Mouse (Mus musculus) CH12.LX (cell line): ENCODE results near the gene Kif1c. TPM values are rescaled to one million over a fixed set of nuclear protein-coding genes. Genes with fewer than 3 reads are reported as not detected.

Experiments
- DNase-seq: peaks from one replicate; pipeline ENCODE4 v3.0.0-alpha.2; 2013; ENCODE audit errors: extremely low read depth
- H3K27ac ChIP-seq: 2 replicates; pipeline ENCODE4 v1.5.1; 2012; ENCODE audit warnings: low read depth, mild to moderate bottlenecking, control low read depth, moderate library complexity; ENCODE audit not compliant: insufficient read depth
- H3K27me3 ChIP-seq: replicated peaks from 2 replicates; pipeline ENCODE3; 2012; ENCODE audit warnings: inconsistent platforms
- H3K36me3 ChIP-seq, 2 experiments: replicated peaks in 1 of 2; 2 replicates each; pipeline versions ENCODE3 to v1.6.1; 2012; ENCODE audit warnings: inconsistent platforms in 1 of 2, low read length in 1 of 2, mild to moderate bottlenecking in 1 of 2, mixed read lengths in 1 of 2, moderate library complexity in 1 of 2; ENCODE audit not compliant: control insufficient read depth in 1 of 2, insufficient read depth in 1 of 2
- H3K4me1 ChIP-seq, 2 experiments: 2 replicates each; pipeline ENCODE4 v1.6.1; 2012; ENCODE audit warnings: inconsistent platforms in 1 of 2, moderate library complexity in 1 of 2; ENCODE audit not compliant: insufficient read depth in 2 of 2, control insufficient read depth in 1 of 2
- H3K4me2 ChIP-seq: 2 replicates; pipeline ENCODE4 v1.6.1; 2012; ENCODE audit warnings: low read depth, mild to moderate bottlenecking, control low read depth; ENCODE audit not compliant: poor library complexity, insufficient read depth, severe bottlenecking
- H3K4me3 ChIP-seq, 3 experiments: fragments of 150-350 bp in 1 of 3; sonication (generic) in 1 of 3; replicated peaks in 1 of 3; 2 replicates each; pipeline versions ENCODE3 to v1.5.1; 2011 to 2012; ENCODE audit warnings: low read depth in 2 of 3, low read length in 2 of 3, mild to moderate bottlenecking in 2 of 3, moderate library complexity in 2 of 3, control low read depth in 1 of 3, improper control_type of control experiment in 1 of 3, inconsistent platforms in 1 of 3, mixed read lengths in 1 of 3; ENCODE audit not compliant: poor library complexity in 1 of 3
- H3K79me2 ChIP-seq: replicated peaks from 2 replicates; pipeline ENCODE4 v1.6.1; 2012; ENCODE audit warnings: mild to moderate bottlenecking, moderate library complexity; ENCODE audit not compliant: control insufficient read depth, poor library complexity, insufficient read depth, severe bottlenecking; ENCODE audit errors: extremely low read depth
- H3K9ac ChIP-seq: 2 replicates; pipeline ENCODE4 v1.6.1; 2012; ENCODE audit warnings: low read depth, mild to moderate bottlenecking, control low read depth, moderate library complexity; ENCODE audit not compliant: insufficient read depth
- H3K9me3 ChIP-seq: replicated peaks from 2 replicates; pipeline ENCODE3; 2012; ENCODE audit warnings: low read length, inconsistent platforms, mixed read lengths
- BHLHE40 ChIP-seq: IDR thresholded peaks from 2 replicates; pipeline ENCODE4 v1.6.1; 2011; ENCODE audit warnings: mild to moderate bottlenecking, low read depth, low read length, improper control_type of control experiment
- CHD1 ChIP-seq: IDR thresholded peaks from 2 replicates; pipeline ENCODE4 v1.6.1; 2012; ENCODE audit warnings: low read depth, low read length, improper control_type of control experiment, inconsistent platforms
- CHD2 ChIP-seq: IDR thresholded peaks from 2 replicates; pipeline ENCODE4 v1.6.1; 2011; ENCODE audit warnings: low read length, improper control_type of control experiment
- CTCF ChIP-seq, 2 experiments: IDR thresholded peaks in 1 of 2; conservative IDR thresholded peaks in 1 of 2; 2 replicates each; pipeline ENCODE4 v1.5.1; 2011 to 2012; ENCODE audit warnings: low read depth in 2 of 2, low read length in 2 of 2, improper control_type of control experiment in 1 of 2, inconsistent platforms in 1 of 2, mild to moderate bottlenecking in 1 of 2, moderate library complexity in 1 of 2
- E2F4 ChIP-seq: IDR thresholded peaks from 2 replicates; pipeline ENCODE4 v1.6.1; 2011; ENCODE audit warnings: low read depth, low read length, improper control_type of control experiment; ENCODE audit not compliant: insufficient replicate concordance
- ELF1 ChIP-seq: IDR thresholded peaks from 2 replicates; pipeline ENCODE4 v1.6.1; 2014; ENCODE audit warnings: low read depth, mild to moderate bottlenecking, inconsistent platforms, low read length, improper control_type of control experiment
- EP300 ChIP-seq: IDR thresholded peaks from 2 replicates; pipeline ENCODE4 v1.6.1; 2011; ENCODE audit warnings: low read length, improper control_type of control experiment
- ETS1 ChIP-seq: conservative IDR thresholded peaks from 2 replicates; pipeline ENCODE4 v1.6.1; 2012; ENCODE audit warnings: low read depth, mild to moderate bottlenecking, inconsistent platforms, low read length, improper control_type of control experiment, moderate library complexity
- GABPA ChIP-seq: IDR thresholded peaks from 2 replicates; pipeline ENCODE4 v1.6.1; 2012; ENCODE audit warnings: low read depth, low read length, improper control_type of control experiment, inconsistent platforms; ENCODE audit not compliant: insufficient replicate concordance
- HCFC1 ChIP-seq: IDR thresholded peaks from 2 replicates; pipeline ENCODE4 v1.6.1; 2012; ENCODE audit warnings: low read depth, mild to moderate bottlenecking, inconsistent platforms, low read length, improper control_type of control experiment
- IRF4 ChIP-seq: IDR thresholded peaks from 2 replicates; pipeline ENCODE4 v1.6.1; 2014; ENCODE audit warnings: low read depth, mild to moderate bottlenecking, inconsistent platforms, low read length, improper control_type of control experiment
- JUN ChIP-seq: IDR thresholded peaks from 2 replicates; pipeline ENCODE4 v1.6.1; 2011; ENCODE audit warnings: low read depth, mild to moderate bottlenecking, low read length, improper control_type of control experiment, moderate library complexity; ENCODE audit not compliant: insufficient read depth
- JUND ChIP-seq: conservative IDR thresholded peaks from 2 replicates; pipeline ENCODE4 v1.6.1; 2011; ENCODE audit warnings: low read depth, low read length, improper control_type of control experiment
- KAT2A ChIP-seq: IDR thresholded peaks from 2 replicates; pipeline ENCODE4 v1.6.1; 2012; ENCODE audit warnings: low read length, improper control_type of control experiment, inconsistent platforms; ENCODE audit not compliant: insufficient replicate concordance
- MAFK ChIP-seq: IDR thresholded peaks from 2 replicates; pipeline ENCODE4 v1.6.1; 2011; ENCODE audit warnings: low read length, improper control_type of control experiment; ENCODE audit not compliant: insufficient replicate concordance
- MAX ChIP-seq: IDR thresholded peaks from 2 replicates; pipeline ENCODE4 v1.6.1; 2011; ENCODE audit warnings: low read length, improper control_type of control experiment
- MAZ ChIP-seq: IDR thresholded peaks from 2 replicates; pipeline ENCODE4 v1.6.1; 2012; ENCODE audit warnings: low read depth, mild to moderate bottlenecking, inconsistent platforms, low read length, improper control_type of control experiment, moderate library complexity
- MEF2A ChIP-seq: IDR thresholded peaks from 2 replicates; pipeline ENCODE4 v1.6.1; 2014; ENCODE audit warnings: low read depth, mild to moderate bottlenecking, inconsistent platforms, low read length, improper control_type of control experiment, borderline replicate concordance
- MXI1 ChIP-seq: IDR thresholded peaks from 2 replicates; pipeline ENCODE4 v1.6.1; 2011; ENCODE audit warnings: mild to moderate bottlenecking, low read depth, low read length, improper control_type of control experiment
- MYC ChIP-seq: IDR thresholded peaks from 2 replicates; pipeline ENCODE4 v1.6.1; 2011; ENCODE audit warnings: low read depth, mild to moderate bottlenecking, improper control_type of control experiment, low read length
- NELFE ChIP-seq: IDR thresholded peaks from 2 replicates; pipeline ENCODE4 v1.6.1; 2011; ENCODE audit warnings: low read depth, low read length, improper control_type of control experiment
- NRF1 ChIP-seq: IDR thresholded peaks from 2 replicates; pipeline ENCODE4 v1.6.1; 2014; ENCODE audit warnings: low read depth, mild to moderate bottlenecking, inconsistent platforms, low read length, improper control_type of control experiment, moderate library complexity
- PAX5 ChIP-seq: IDR thresholded peaks from 2 replicates; pipeline ENCODE4 v1.6.1; 2012; ENCODE audit warnings: low read length, inconsistent platforms, mixed read lengths
- POLR2A ChIP-seq: IDR thresholded peaks from 2 replicates; pipeline ENCODE4 v1.6.1; 2011; ENCODE audit warnings: low read depth, mild to moderate bottlenecking, improper control_type of control experiment, low read length
- POLR2AphosphoS2 ChIP-seq: IDR thresholded peaks from 2 replicates; pipeline ENCODE4 v1.6.1; 2011; ENCODE audit warnings: low read depth, low read length, improper control_type of control experiment
- RAD21 ChIP-seq: IDR thresholded peaks from 2 replicates; pipeline ENCODE4 v1.6.1; 2011; ENCODE audit warnings: low read depth, mild to moderate bottlenecking, low read length, improper control_type of control experiment, moderate library complexity
- RCOR1 ChIP-seq: conservative IDR thresholded peaks from 2 replicates; pipeline ENCODE4 v1.6.1; 2012; ENCODE audit warnings: low read depth, mild to moderate bottlenecking, inconsistent platforms, low read length, improper control_type of control experiment
- SIN3A ChIP-seq: IDR thresholded peaks from 2 replicates; pipeline ENCODE4 v1.6.1; 2012; ENCODE audit warnings: low read length, improper control_type of control experiment, inconsistent platforms
- SMC3 ChIP-seq: IDR thresholded peaks from 2 replicates; pipeline ENCODE4 v1.6.1; 2011; ENCODE audit warnings: low read depth, low read length, improper control_type of control experiment
- TBP ChIP-seq: conservative IDR thresholded peaks from 2 replicates; pipeline ENCODE4 v1.6.1; 2011; ENCODE audit warnings: low read depth, low read length, improper control_type of control experiment
- TCF12 ChIP-seq: IDR thresholded peaks from 2 replicates; pipeline ENCODE4 v1.6.1; 2014; ENCODE audit warnings: low read depth, mild to moderate bottlenecking, inconsistent platforms, low read length, improper control_type of control experiment
- UBTF ChIP-seq: IDR thresholded peaks from 2 replicates; pipeline ENCODE4 v1.6.1; 2012; ENCODE audit warnings: low read depth, mild to moderate bottlenecking, inconsistent platforms, low read length, improper control_type of control experiment, moderate library complexity
- USF1 ChIP-seq: IDR thresholded peaks from 2 replicates; pipeline ENCODE4 v1.6.1; 2014; ENCODE audit warnings: low read depth, mild to moderate bottlenecking, inconsistent platforms, low read length, improper control_type of control experiment
- USF2 ChIP-seq: conservative IDR thresholded peaks from 2 replicates; pipeline ENCODE4 v1.6.1; 2011; ENCODE audit warnings: low read depth, low read length, improper control_type of control experiment
- ZC3H11A ChIP-seq: IDR thresholded peaks from 2 replicates; pipeline ENCODE4 v1.6.1; 2012; ENCODE audit warnings: low read depth, mild to moderate bottlenecking, inconsistent platforms, low read length, improper control_type of control experiment
- ZKSCAN1 ChIP-seq: IDR thresholded peaks from 2 replicates; pipeline ENCODE4 v1.6.1; 2012; ENCODE audit warnings: low read depth, inconsistent platforms, low read length, improper control_type of control experiment, borderline replicate concordance
- ZMIZ1 ChIP-seq: IDR thresholded peaks from 2 replicates; pipeline ENCODE4 v1.6.1; 2012; ENCODE audit warnings: low read depth, mild to moderate bottlenecking, inconsistent platforms, low read length, improper control_type of control experiment
- ZNF384 ChIP-seq: IDR thresholded peaks from 2 replicates; pipeline ENCODE4 v1.6.1; 2012; ENCODE audit warnings: low read depth, low read length, improper control_type of control experiment, inconsistent platforms
- dilution Hi-C: fragments of 300-500 bp; cut with MboI; formaldehyde crosslinking; loops from 2 replicates; pipeline ENCODE4 v1.14.3; 2020; ENCODE audit warnings: low sequenced_read_pairs; ENCODE audit not compliant: extremely low pct_unique_long_range_greater_than_20kb, extremely low pct_ligation_motif_present
- in situ Hi-C: fragments of 300-500 bp; cut with MboI; formaldehyde crosslinking; loops from 3 replicates; pipeline ENCODE4 v1.14.3; 2019; ENCODE audit warnings: low sequenced_read_pairs, low pct_ligation_motif_present, low pct_unique_long_range_greater_than_20kb, mixed read lengths
- polyA plus RNA-seq: library from polyadenylated mRNA; unstranded; fragments of >175 nt; gene quantifications from 2 replicates; pipeline ENCODE4 v1.2.1, GENCODE M21; 2012; ENCODE audit warnings: low read depth; ENCODE audit not compliant: insufficient read length
- total RNA-seq, 2 experiments: library from RNA; depleted of rRNA; stranded (reverse); fragments of 300-350 nt in 1 of 2; fragments of >200 nt in 1 of 2; gene quantifications; 2 replicates each; pipeline ENCODE4 v1.2.3; 2012 to 2014

Gene Kif1c
- total and polyA plus RNA-seq, 3 experiments = 11.0 to 38.0 (median 31.7) TPM

DNA sequence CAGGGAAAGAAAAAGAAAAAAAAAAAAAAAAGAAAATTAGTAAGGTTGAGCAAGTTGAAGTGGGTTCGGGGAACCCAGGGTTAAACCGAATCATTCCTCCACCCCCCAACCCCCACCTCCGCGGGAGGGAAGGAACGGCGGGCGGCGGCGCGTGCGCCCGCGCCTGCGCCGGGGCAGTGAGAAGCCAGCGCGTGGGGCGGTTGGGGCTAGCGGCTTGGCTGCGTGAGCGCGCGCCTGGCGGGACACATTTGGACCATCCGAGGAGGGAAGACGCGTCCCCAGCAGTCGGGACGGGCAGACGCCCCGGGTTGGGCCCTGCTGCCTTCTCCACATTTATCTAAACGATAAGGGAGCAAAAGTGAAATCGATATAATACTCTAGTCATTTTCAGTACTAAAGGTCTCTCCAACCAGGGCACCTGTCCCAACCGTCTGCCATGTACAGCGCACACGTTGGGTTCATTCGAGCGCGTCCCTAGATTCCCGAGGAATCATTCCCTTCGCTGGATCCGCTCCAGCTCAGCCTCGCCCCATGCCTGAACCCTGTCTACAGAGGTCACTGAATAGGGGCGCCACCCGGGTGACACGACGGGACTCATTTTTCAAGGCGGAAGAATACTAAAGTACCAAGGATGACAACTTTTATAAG lies 45.3 kb upstream of the Kif1c start:
- no peaks in the 10 kb centered on the region for H3K9me3 ChIP-seq
- H3K9ac ChIP-seq = peak overlapping the region; percentile 90
- H3K27me3 ChIP-seq = no peaks in the 10 kb centered on the region
- peak overlapping the region; percentile 65 to 78 (median 69) for H3K4me3 ChIP-seq
- peak overlapping the region; percentile 95 for H3K27ac ChIP-seq
- peak; percentile 94 for TF ChIP-seq NRF1
- TF ChIP-seq HCFC1 = peak; percentile 23; the same call in 1 of the 2 replicates
- no peak; the same call in 1 of the 2 replicates for TF ChIP-seq MAFK
- TF ChIP-seq POLR2A = peak; percentile 36; the same call in 1 of the 2 replicates
- TF ChIP-seq GABPA = 0 out of 2 replicates have a peak, but pooled peaks have one; percentile 6
- TF ChIP-seq KAT2A = no peak
- TF ChIP-seq POLR2AphosphoS2 = peak; percentile 80; the same call in 1 of the 2 replicates
- TF ChIP-seq PAX5 = no peak
- TF ChIP-seq CTCF (conservative IDR thresholded peaks at IDR 0.05 in 1 of 2, IDR thresholded peaks at IDR 0.05 in 1 of 2; ENCODE audit: low read depth in 2 of 2, low read length in 2 of 2) = no peak
- TF ChIP-seq MAX = peak; percentile 79; the same call in 1 of the 2 replicates
- TF ChIP-seq ETS1 = peak; percentile 17
- TF ChIP-seq MYC = peak; percentile 86
- TF ChIP-seq ZC3H11A = no peak
- 0 out of 2 replicates have a peak, but pooled peaks have one; percentile 78 for TF ChIP-seq RCOR1
- TF ChIP-seq MAZ = no peak; the same call in 1 of the 2 replicates
- no peak; the same call in 1 of the 2 replicates for TF ChIP-seq USF1
- peak; percentile 87 for TF ChIP-seq MXI1
- peak; percentile 95 for TF ChIP-seq CHD1
- TF ChIP-seq TCF12 = peak; percentile 87
- peak; percentile 96 for TF ChIP-seq NELFE
- peak; percentile 92 for TF ChIP-seq BHLHE40
- TF ChIP-seq ZNF384 = peak; percentile 5; the same call in 1 of the 2 replicates
- TF ChIP-seq TBP = peak; percentile 57
- TF ChIP-seq USF2 = no peak
- peak; percentile 95 for TF ChIP-seq ZMIZ1
- no peak for TF ChIP-seq JUN
- peak; percentile 63 for TF ChIP-seq IRF4
- TF ChIP-seq JUND = no peak
- TF ChIP-seq UBTF = 0 out of 2 replicates have a peak, but pooled peaks have one; percentile 41
- TF ChIP-seq EP300 = peak; percentile 51
- peak; percentile 59; the same call in 1 of the 2 replicates for TF ChIP-seq ELF1
- TF ChIP-seq MEF2A = no peak; the same call in 1 of the 2 replicates
- TF ChIP-seq SIN3A = peak; percentile 93
- no peak for TF ChIP-seq SMC3
- TF ChIP-seq E2F4 = peak; percentile 83; the same call in 1 of the 2 replicates
- TF ChIP-seq ZKSCAN1 = no peak; the same call in 1 of the 2 replicates
- TF ChIP-seq RAD21 = no peak
- no peak; the same call in none of the 2 replicates for TF ChIP-seq CHD2
- H3K4me1 ChIP-seq = peaks cover 14 to 50% of the 10 kb centered on the region in 2 experiments
- dilution Hi-C loops = no loop called here
- peak overlapping the region; percentile 62 for H3K4me2 ChIP-seq
- in situ Hi-C loops = no loop called here
- peaks cover 25 to 48% of the 10 kb centered on the region in 2 experiments for H3K36me3 ChIP-seq
- DNase-seq = peak; percentile 87
- peaks cover 43% of the 10 kb centered on the region for H3K79me2 ChIP-seq
